Mouse (Mus musculus): ENCODE data around the gene Clns1a. TPM values are rescaled to one million over a fixed set of nuclear protein-coding genes. Genes with fewer than 3 reads are reported as not detected.

Gene Clns1a
- polyA plus RNA-seq, 1 experiment, result 28.2 TPM

- TF ChIP-seq POLR2A (IDR thresholded peaks at IDR 0.05; ENCODE audit: control insufficient read depth, low read depth, low read length) (no peak), CTCF (IDR thresholded peaks at IDR 0.05; ENCODE audit: control insufficient read depth, insufficient read depth, insufficient replicate concordance, low read depth, low read length) (no peak)
- Histone ChIP-seq H3K4me1 (ENCODE audit: control insufficient read depth, insufficient read depth, low read length) (no peaks in the 10 kb centered on the region), H3K36me3 (ENCODE audit: control insufficient read depth, insufficient read depth, low read length) (no peaks in the 10 kb centered on the region; the same call in none of the 2 replicates), H3K27me3 (ENCODE audit: control insufficient read depth, insufficient read depth, low read length) (no peaks in the 10 kb centered on the region), H3K27ac (ENCODE audit: control insufficient read depth, insufficient read depth, low read depth, low read length) (no peak overlapping the region), H3K4me3 (ENCODE audit: control insufficient read depth, low read depth, low read length) (no peak overlapping the region)
Measured at GRCm38 (mm10) chr7:97717326-97717725, 20.9 kb downstream of the Clns1a start.

GRCm38 (mm10) chr7:97719078-97719477 is 22.6 kb downstream of the Clns1a start:
- Histone ChIP-seq H3K4me1 (ENCODE audit: control insufficient read depth, insufficient read depth, low read length) (no peaks in the 10 kb centered on the region), H3K36me3 (ENCODE audit: control insufficient read depth, insufficient read depth, low read length) (no peaks in the 10 kb centered on the region; the same call in none of the 2 replicates), H3K4me3 (ENCODE audit: control insufficient read depth, low read depth, low read length) (no peak overlapping the region), H3K27me3 (ENCODE audit: control insufficient read depth, insufficient read depth, low read length) (no peaks in the 10 kb centered on the region), H3K27ac (ENCODE audit: control insufficient read depth, insufficient read depth, low read depth, low read length) (no peak overlapping the region)
- TF ChIP-seq POLR2A (IDR thresholded peaks at IDR 0.05; ENCODE audit: control insufficient read depth, low read depth, low read length), result no peak
- TF ChIP-seq CTCF (IDR thresholded peaks at IDR 0.05; ENCODE audit: control insufficient read depth, insufficient read depth, insufficient replicate concordance, low read depth, low read length), result no peak

GRCm38 (mm10) chr7:97720109-97720508 is 23.7 kb downstream of the Clns1a start:
- Histone ChIP-seq H3K36me3 (ENCODE audit: control insufficient read depth, insufficient read depth, low read length) (no peaks in the 10 kb centered on the region; the same call in none of the 2 replicates), H3K27ac (ENCODE audit: control insufficient read depth, insufficient read depth, low read depth, low read length) (no peak overlapping the region), H3K27me3 (ENCODE audit: control insufficient read depth, insufficient read depth, low read length) (no peaks in the 10 kb centered on the region), H3K4me1 (ENCODE audit: control insufficient read depth, insufficient read depth, low read length) (no peaks in the 10 kb centered on the region), H3K4me3 (ENCODE audit: control insufficient read depth, low read depth, low read length) (no peak overlapping the region)
- TF ChIP-seq CTCF (IDR thresholded peaks at IDR 0.05; ENCODE audit: control insufficient read depth, insufficient read depth, insufficient replicate concordance, low read depth, low read length) (no peak), POLR2A (IDR thresholded peaks at IDR 0.05; ENCODE audit: control insufficient read depth, low read depth, low read length) (no peak)

GRCm38 (mm10) chr7:97722278-97722918 is 26.0 kb downstream of the Clns1a start:
- no peak for TF ChIP-seq CTCF (IDR thresholded peaks at IDR 0.05; ENCODE audit: control insufficient read depth, insufficient read depth, insufficient replicate concordance, low read depth, low read length)
- TF ChIP-seq POLR2A (IDR thresholded peaks at IDR 0.05; ENCODE audit: control insufficient read depth, low read depth, low read length), result no peak
- no peak overlapping the region for H3K4me3 ChIP-seq (ENCODE audit: control insufficient read depth, low read depth, low read length)
- no peak overlapping the region for H3K27ac ChIP-seq (ENCODE audit: control insufficient read depth, insufficient read depth, low read depth, low read length)
- H3K4me1 ChIP-seq (ENCODE audit: control insufficient read depth, insufficient read depth, low read length), result no peaks in the 10 kb centered on the region
- no peaks in the 10 kb centered on the region; the same call in 1 of the 2 replicates for H3K36me3 ChIP-seq (ENCODE audit: control insufficient read depth, insufficient read depth, low read length)
- no peaks in the 10 kb centered on the region for H3K27me3 ChIP-seq (ENCODE audit: control insufficient read depth, insufficient read depth, low read length)

GRCm38 (mm10) chr7:97723646-97724538 is 27.5 kb downstream of the Clns1a start:
- no peak overlapping the region for H3K4me3 ChIP-seq (ENCODE audit: control insufficient read depth, low read depth, low read length)
- no peaks in the 10 kb centered on the region for H3K4me1 ChIP-seq (ENCODE audit: control insufficient read depth, insufficient read depth, low read length)
- H3K36me3 ChIP-seq (ENCODE audit: control insufficient read depth, insufficient read depth, low read length), result no peaks in the 10 kb centered on the region; the same call in none of the 2 replicates
- H3K27me3 ChIP-seq (ENCODE audit: control insufficient read depth, insufficient read depth, low read length), result no peaks in the 10 kb centered on the region
- TF ChIP-seq CTCF (IDR thresholded peaks at IDR 0.05; ENCODE audit: control insufficient read depth, insufficient read depth, insufficient replicate concordance, low read depth, low read length) (no peak), POLR2A (IDR thresholded peaks at IDR 0.05; ENCODE audit: control insufficient read depth, low read depth, low read length) (no peak)
- H3K27ac ChIP-seq (ENCODE audit: control insufficient read depth, insufficient read depth, low read depth, low read length), result no peak overlapping the region

GRCm38 (mm10) chr7:97725401-97725800 is 29.0 kb downstream of the Clns1a start:
- H3K4me3 ChIP-seq (ENCODE audit: control insufficient read depth, low read depth, low read length), result no peak overlapping the region
- no peaks in the 10 kb centered on the region for H3K4me1 ChIP-seq (ENCODE audit: control insufficient read depth, insufficient read depth, low read length)
- H3K36me3 ChIP-seq (ENCODE audit: control insufficient read depth, insufficient read depth, low read length), result no peaks in the 10 kb centered on the region; the same call in 1 of the 2 replicates
- no peaks in the 10 kb centered on the region for H3K27me3 ChIP-seq (ENCODE audit: control insufficient read depth, insufficient read depth, low read length)
- no peak for TF ChIP-seq CTCF (IDR thresholded peaks at IDR 0.05; ENCODE audit: control insufficient read depth, insufficient read depth, insufficient replicate concordance, low read depth, low read length)
- TF ChIP-seq POLR2A (IDR thresholded peaks at IDR 0.05; ENCODE audit: control insufficient read depth, low read depth, low read length), result no peak
- no peak overlapping the region for H3K27ac ChIP-seq (ENCODE audit: control insufficient read depth, insufficient read depth, low read depth, low read length)

GRCm38 (mm10) chr7:97726080-97726479 is 29.6 kb downstream of the Clns1a start:
- H3K36me3 ChIP-seq (ENCODE audit: control insufficient read depth, insufficient read depth, low read length), result no peaks in the 10 kb centered on the region; the same call in 1 of the 2 replicates
- no peaks in the 10 kb centered on the region for H3K27me3 ChIP-seq (ENCODE audit: control insufficient read depth, insufficient read depth, low read length)
- H3K27ac ChIP-seq (ENCODE audit: control insufficient read depth, insufficient read depth, low read depth, low read length), result no peak overlapping the region
- TF ChIP-seq CTCF (IDR thresholded peaks at IDR 0.05; ENCODE audit: control insufficient read depth, insufficient read depth, insufficient replicate concordance, low read depth, low read length), result no peak
- no peak for TF ChIP-seq POLR2A (IDR thresholded peaks at IDR 0.05; ENCODE audit: control insufficient read depth, low read depth, low read length)
- H3K4me1 ChIP-seq (ENCODE audit: control insufficient read depth, insufficient read depth, low read length), result 0 out of 2 replicates have a peak, but pooled peaks cover 2% of the 10 kb centered on the region
- no peak overlapping the region for H3K4me3 ChIP-seq (ENCODE audit: control insufficient read depth, low read depth, low read length)
